Mouse (Mus musculus) adipocyte (in vitro differentiated cells): Measurements from ENCODE around the gene Gm12216.
A peak's percentile ranks its signal among the peaks of the same experiment; 100 is the strongest.

Source experiments
- DNase-seq: peaks from one replicate; pipeline ENCODE4 v3.0.0-alpha.2; 2016; ENCODE audit warnings: low spot score

Gene Gm12216

DNA sequence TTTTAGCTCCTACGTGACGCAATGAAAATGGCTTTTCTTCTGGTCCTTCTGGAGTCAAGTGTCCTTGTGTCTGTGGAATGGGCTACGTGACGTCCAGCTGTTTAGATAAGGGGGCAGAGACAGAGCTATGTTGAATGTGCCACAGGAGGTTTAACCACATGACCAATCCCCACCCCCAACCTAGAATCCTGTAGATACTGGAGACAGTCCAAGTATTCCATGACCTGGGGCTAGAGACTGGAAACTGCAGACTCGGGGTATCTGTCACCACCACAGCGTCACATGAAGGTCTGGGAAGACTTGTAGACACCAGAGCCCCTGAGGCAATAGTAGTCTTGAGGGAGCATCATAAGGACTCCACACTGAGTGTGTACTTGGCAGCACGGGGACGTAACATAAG is 63.2 kb downstream of the Gm12216 start:
- DNase-seq: peak; percentile 50

DNA sequence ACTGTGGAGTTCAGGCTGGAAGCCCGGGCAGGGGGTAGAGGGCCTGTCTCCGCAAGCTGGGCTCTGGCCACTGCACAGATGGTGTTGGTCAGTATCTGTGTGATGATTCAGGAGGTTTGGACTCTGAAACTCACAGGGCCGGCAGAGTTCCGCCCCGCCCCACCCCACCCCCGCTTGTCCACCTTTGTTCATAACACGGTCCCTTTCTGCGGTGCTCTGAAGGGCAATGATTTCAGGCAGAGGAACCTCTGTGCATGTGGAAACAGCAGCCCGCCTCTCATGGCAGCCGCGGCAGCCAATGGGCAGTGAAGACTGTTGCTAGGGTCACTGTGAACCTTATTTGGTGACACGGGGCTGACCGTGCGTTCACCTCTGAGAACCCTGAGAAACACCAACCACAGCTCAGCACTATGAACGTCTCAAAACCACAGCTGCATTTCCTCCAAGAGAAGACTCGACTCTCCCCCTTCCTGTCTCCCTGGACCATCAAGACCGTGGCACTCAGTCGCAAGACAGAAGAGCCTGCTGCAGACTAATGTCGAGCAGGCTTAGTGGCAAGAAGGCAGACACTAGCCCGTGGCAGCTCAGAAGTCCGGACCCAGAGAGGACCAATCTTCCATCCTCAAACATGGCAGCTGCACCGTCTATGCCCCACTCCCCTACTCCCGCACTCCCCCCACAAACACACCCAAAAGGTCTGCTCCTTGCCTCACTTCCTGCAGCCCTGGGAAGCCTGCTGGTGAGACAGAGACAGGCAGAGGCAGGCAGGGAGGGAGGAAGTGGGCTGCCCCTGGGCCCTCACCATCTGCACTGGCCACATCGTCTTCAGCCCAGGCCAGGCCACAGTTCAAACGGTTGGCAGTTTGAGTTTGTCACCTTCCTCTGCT is 64.1 kb downstream of the Gm12216 start:
- peak; percentile 54 for DNase-seq

GRCm38 (mm10) chr11:53794015-53794414 is 65.0 kb downstream of the Gm12216 start:
- DNase-seq: no peak

DNA sequence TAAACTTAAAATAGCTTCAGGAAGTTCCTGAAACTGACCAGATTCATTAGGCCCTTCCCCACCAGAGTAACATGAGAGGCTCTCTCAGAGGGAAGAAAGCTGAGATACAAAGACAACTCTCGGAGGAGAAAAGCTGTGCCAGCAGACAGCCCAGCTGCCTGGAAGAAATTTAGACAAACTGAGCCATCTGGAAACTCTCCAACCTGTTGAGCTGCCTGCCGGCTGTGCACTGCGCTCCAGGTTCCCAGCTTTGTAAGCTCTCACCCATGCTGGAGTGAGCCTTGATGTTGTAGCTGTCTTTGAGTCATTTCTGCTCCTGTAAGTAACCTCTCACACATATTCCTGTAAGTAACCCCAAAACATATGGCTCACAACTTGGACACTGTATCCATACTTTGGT is 66.1 kb downstream of the Gm12216 start:
- DNase-seq: peak; percentile 85

DNA sequence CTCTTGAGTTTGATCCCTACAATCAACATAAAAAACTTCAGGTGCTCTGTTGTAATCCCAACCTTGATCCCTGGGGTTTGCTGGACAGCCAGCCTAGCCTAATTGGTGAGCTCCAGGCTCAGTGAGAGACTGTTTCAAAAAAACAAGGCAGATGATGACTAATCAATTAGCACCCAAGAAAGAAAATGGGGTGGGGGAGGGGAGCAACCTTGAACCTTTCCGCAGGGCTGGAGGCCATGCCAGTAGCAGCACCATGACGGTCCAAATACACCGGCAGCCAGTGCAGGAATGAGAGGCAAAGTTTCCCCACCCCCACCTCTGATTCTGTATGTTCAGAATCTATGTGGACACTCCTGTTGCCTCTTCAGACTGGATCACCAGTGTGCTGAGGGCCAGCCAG is 69.8 kb downstream of the Gm12216 start:
- no peak for DNase-seq

DNA sequence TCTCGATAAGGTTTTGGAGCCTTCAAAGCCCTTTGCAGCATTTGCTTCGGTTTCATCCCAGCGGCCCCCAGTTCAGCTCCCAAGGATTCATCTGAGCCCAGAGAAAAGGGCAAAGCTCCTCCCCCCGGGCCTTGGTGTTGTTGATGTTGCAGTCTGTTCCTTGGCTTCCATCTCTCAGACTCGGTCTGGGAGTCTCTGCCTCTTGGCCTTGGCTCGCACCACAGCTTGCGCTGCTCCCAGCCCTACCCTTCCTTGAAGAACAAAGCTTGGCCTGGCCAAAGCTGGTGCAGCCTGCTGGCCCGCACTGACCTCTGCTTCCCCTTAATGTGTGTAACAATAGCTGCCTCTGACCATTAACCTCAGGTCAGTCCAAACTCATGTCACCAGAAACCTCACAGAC is 70.9 kb downstream of the Gm12216 start:
- DNase-seq: peak; percentile 73

DNA sequence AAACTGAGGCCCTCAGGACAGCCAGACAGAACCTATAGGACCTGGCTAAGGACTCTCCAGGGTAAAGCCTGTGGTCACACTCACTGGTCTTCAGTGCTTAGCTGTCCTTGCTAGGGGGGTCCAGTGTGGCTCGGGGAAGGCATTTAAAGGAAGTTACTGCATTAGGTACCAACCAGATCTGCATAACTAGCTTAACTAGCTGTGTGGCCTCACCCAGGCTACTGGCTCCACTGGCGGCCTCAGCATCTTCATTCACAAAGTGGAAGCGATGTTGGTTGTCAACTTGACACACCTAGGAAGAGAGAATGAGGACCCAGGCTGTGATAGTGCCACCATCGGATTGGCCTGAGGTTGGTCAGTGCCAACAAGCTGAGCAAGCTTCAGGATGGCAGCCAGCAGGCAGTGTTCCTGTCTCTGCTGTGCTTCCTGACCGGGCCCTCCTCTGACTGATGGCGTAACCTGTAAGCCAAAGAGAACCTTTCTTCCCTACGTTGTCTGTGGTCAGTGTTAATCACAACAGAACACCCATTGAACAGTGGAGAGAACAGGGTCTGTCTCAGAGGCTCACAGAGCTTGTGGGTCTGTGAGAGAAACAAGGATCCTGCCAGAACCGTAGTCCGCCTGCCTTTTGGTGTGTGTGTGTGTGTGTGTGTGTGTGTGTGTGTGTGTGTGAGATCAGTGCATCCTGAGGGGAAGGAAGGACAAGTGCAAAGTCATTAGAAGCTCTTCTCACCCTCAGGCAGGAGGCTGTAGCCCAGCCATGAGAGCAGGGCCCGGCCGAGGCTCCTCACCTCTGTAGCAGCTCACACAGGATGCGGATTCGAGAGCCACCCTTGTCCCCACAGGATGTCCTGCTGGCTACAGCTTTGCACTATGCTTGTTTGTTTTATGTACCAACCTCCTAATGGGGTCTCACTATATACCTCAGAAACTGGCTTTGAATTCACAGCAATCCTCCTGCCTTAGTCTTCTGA is 72.7 kb downstream of the Gm12216 start:
- no peak for DNase-seq

DNA sequence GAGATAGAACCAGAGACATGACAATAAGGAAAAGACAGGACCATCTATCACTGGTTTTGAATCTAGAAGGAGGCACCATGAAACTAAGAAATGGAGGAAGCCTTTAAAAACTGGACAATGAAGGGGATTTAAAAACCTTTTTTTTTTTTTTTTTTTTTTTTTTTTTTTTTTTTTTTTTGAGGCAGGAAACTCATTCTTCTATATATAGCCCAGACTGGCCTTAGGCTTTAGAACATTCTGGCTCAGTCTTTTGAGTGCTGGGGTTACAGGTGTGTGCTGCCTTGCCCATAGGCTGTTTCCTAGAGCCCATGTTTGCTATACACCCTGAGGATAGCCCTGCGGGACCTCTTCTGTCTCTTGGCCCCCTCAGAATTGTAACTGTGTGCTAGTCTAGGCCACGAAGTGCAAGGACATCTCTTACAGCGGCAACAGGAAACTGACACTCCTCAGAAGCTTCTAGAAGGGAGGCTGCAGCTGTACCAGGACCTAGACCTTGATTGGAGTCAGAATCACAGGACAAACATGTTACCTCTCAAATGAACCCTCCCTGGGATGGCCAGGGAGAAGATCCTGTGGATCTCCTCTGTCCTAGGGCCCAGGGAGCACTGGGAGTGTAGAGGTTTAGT is 73.6 kb downstream of the Gm12216 start:
- DNase-seq: no peak

- no peak for DNase-seq
These were observed 75.8 kb downstream of the Gm12216 start for GRCm38 (mm10) chr11:53783288-53783687.

DNA sequence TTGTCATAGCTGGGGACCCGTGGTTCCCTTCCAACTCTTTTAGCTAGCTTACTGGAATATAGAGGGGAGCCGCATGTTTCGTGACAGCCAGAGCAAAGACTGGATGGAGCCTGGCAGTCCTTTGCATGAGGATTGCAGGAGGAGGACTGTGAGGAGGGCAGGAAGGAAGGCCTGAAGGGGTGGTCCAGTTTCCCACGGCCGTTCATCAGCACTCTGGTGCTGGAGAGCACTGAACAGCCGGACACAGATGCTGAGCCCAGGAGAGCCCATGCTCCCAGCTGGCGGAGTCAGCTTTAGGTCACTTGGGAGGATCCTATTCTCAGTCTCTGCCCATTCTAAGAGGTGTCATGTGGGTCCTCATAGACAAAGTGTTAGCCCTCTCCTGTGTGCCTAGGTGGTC is 77.1 kb downstream of the Gm12216 start:
- DNase-seq: no peak

- DNase-seq: no peak
These were observed 77.8 kb downstream of the Gm12216 start for GRCm38 (mm10) chr11:53781201-53781775.

- DNase-seq: no peak
These were observed 78.8 kb downstream of the Gm12216 start for GRCm38 (mm10) chr11:53780262-53780661.

DNA sequence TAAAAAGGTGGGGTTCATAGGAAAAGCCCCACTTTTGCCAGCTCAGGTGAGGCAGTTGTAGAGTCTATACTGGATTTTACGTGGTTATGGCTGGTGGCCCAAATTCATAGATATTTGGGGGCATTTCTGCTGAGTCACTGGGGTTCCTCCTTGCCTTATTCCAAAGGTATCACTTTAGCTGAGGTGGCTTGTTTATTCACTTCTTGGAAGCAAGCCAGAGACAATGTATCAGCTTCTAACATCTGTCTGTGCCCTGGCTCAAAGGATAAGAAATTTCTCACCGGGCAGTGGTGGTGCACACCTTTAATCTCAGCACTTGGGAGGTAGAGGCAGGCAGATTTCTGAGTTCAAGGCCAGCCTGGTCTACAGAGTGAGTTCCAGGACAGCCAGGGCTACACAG is 79.2 kb downstream of the Gm12216 start:
- no peak for DNase-seq

DNA sequence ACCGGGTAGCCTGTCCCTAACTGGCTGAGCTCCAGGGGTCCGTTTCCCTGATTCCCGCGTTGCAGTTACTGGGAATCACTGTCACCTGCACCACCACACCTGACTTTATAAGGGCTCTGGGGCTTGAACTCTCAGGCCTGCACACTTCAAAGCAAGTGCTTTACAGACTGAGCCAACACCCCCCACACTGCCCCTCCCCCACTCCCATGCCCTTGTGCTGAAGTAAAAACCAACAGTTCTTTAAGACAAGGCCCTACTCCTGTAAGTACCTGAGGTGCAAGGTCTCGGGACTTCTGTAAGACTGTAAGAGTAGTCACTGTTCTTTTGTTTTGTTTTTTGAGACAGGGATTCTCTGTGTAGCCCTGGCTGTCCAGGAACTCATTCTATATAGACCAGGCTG is 80.6 kb downstream of the Gm12216 start:
- DNase-seq: no peak

DNA sequence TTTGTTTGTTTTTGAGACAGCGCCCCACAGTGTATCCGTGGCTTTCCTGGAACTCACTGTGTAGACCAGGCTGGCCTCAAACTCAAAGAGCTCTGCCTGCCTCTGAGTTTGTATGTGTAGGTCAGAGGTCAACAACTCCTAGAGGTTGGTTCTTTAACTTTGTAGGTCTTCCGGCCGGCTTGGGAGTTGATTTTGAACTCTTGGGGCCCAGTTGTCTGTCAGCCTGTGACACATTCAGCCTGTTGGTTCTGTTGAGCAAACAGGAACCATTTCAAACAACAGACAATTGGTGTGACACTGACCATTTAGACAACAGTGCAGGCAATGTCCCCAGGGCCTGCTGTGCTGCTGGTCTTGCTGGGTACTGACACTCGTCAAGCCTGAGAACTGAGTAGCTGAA is 81.3 kb downstream of the Gm12216 start:
- no peak for DNase-seq

- DNase-seq: no peak
These were observed 84.3 kb downstream of the Gm12216 start for GRCm38 (mm10) chr11:53774659-53775255.

- no peak for DNase-seq
These were observed 85.3 kb downstream of the Gm12216 start for GRCm38 (mm10) chr11:53773641-53774360.

GRCm38 (mm10) chr11:53773087-53773486 is 86.0 kb downstream of the Gm12216 start, which contains the start of gene Gm17334:
Gm17334 (minus strand) TSS chr11:53773187.
- DNase-seq: no peak

- DNase-seq: no peak
These were observed 86.5 kb downstream of the Gm12216 start for GRCm38 (mm10) chr11:53772536-53772935.

- DNase-seq: no peak
These were observed 87.9 kb downstream of the Gm12216 start for GRCm38 (mm10) chr11:53771001-53771744.
